Mouse (Mus musculus): ENCODE data around the gene Rab37. TPM values are rescaled to one million over a fixed set of nuclear protein-coding genes. Genes with fewer than 3 reads are reported as not detected.

Gene Rab37
- polyA plus RNA-seq, 1 experiment: 0.02 TPM

DNA sequence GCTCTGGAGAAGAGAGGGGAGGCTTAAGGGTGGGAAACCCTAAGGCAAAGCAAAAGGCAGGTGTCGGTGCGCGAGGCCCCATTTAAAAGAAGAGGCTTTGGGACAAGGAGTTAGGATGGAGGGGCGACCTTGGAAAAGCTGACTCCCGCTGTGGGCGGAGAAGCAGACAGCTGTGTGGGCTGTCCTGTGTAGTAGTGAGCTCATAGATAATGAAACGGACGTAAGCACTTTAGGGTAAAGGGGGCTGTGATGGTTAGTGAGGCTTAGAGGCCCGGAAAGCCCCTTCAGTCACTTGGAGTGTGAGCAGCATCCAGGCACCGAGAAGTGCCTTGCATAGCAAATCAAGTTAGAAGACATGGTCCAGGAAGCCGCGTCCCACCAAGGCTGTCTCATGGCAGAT is 96.5 kb downstream of the Rab37 start, which contains the start of gene Nat9:
Nat9 (minus strand) TSS at position 167 of the 400 bp plus-strand sequence.
- no peaks in the 10 kb centered on the region for H3K79me2 ChIP-seq (ENCODE audit: control insufficient read depth, insufficient read depth)
- peak within 1 kb of the TSS; percentile 86 for H3K4me3 ChIP-seq
- H3K27me3 ChIP-seq (ENCODE audit: control insufficient read depth, insufficient read depth, insufficient read length): no peaks in the 10 kb centered on the region
- peak within 1 kb of the TSS; percentile 0 for H3ac ChIP-seq (ENCODE audit: control insufficient read depth, insufficient read length)
- H3K4me2 ChIP-seq (ENCODE audit: low read depth): peak within 1 kb of the TSS; percentile 98
- TF ChIP-seq MAX (IDR thresholded peaks at IDR 0.05; ENCODE audit: low read depth) (no peak), SRF (IDR thresholded peaks at IDR 0.05; ENCODE audit: control insufficient read depth, insufficient read length, low read depth) (no peak), MYOG (IDR thresholded peaks at IDR 0.05; ENCODE audit: control insufficient read depth in 1 of 3, insufficient read depth in 1 of 3, insufficient read length in 2 of 3, low read depth in 2 of 3) (no peak), POLR2AphosphoS2 (IDR thresholded peaks at IDR 0.05; ENCODE audit: insufficient read length, low read depth) (no peak), REST (IDR thresholded peaks at IDR 0.05; ENCODE audit: insufficient read depth, insufficient read length) (no peak), E2F4 (IDR thresholded peaks at IDR 0.05; ENCODE audit: insufficient read depth) (no peak), POLR2A (IDR thresholded peaks at IDR 0.05; ENCODE audit: insufficient read length, low read depth) (no peak), TCF3 (IDR thresholded peaks at IDR 0.05; ENCODE audit: insufficient read length, low read depth) (no peak), MYOD1 (IDR thresholded peaks at IDR 0.05; ENCODE audit: control insufficient read depth in 1 of 3, insufficient read length in 2 of 3, low read depth in 2 of 3) (no peak), USF1 (IDR thresholded peaks at IDR 0.05; ENCODE audit: low read depth) (no peak), TCF12 (IDR thresholded peaks at IDR 0.05; ENCODE audit: insufficient read depth, poor library complexity, severe bottlenecking) (no peak), CEBPB (IDR thresholded peaks at IDR 0.05; ENCODE audit: insufficient read depth, poor library complexity, severe bottlenecking) (no peak)
- no peaks in the 10 kb centered on the region for H3K36me3 ChIP-seq (ENCODE audit: control insufficient read depth, insufficient read depth)

DNA sequence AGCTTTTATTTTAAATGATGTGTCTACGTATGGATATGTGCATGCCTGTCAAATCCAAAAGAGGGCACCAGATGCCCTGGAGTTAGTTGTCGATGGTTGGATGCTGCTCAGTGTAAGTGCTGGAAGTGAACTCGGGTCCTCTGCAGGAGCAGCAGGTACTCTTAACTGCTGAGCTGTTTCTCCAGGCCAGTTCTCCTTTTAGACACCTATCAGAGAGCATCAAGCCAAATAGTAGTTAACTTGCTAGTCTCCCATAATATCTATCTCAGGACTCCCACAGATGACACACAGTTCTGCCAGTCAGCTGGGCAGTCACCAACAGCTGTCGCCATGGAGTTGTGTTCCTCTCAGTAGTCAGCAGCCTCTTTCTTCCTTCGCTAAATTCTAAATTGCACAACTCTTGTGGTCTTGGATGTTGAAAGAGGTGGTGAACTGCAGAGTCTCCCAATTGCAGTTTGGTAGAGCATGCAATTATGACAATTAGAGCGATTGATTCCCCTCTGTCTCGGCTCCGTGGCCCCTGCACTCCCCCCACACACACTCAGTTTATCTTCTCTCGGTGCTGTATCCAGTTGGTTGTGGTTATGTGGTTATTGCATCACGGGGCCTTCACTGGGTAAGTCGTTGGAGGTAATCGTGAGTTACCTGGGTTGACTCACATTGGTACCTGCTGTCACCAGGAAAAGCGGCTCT is 97.5 kb downstream of the Rab37 start:
- peak overlapping the region; percentile 94 for H3K4me2 ChIP-seq (ENCODE audit: low read depth)
- no peak overlapping the region for H3ac ChIP-seq (ENCODE audit: control insufficient read depth, insufficient read length)
- H3K27me3 ChIP-seq (ENCODE audit: control insufficient read depth, insufficient read depth, insufficient read length): no peaks in the 10 kb centered on the region
- peak overlapping the region; percentile 86 for H3K4me3 ChIP-seq
- H3K79me2 ChIP-seq (ENCODE audit: control insufficient read depth, insufficient read depth): no peaks in the 10 kb centered on the region
- no peaks in the 10 kb centered on the region for H3K36me3 ChIP-seq (ENCODE audit: control insufficient read depth, insufficient read depth)
- no peak for TF ChIP-seq CEBPB (IDR thresholded peaks at IDR 0.05; ENCODE audit: insufficient read depth, poor library complexity, severe bottlenecking)
- TF ChIP-seq MAX (IDR thresholded peaks at IDR 0.05; ENCODE audit: low read depth): no peak
- no peak for TF ChIP-seq USF1 (IDR thresholded peaks at IDR 0.05; ENCODE audit: low read depth)
- TF ChIP-seq SRF (IDR thresholded peaks at IDR 0.05; ENCODE audit: control insufficient read depth, insufficient read length, low read depth): no peak
- TF ChIP-seq TCF3 (IDR thresholded peaks at IDR 0.05; ENCODE audit: insufficient read length, low read depth): no peak
- TF ChIP-seq MYOD1 (IDR thresholded peaks at IDR 0.05; ENCODE audit: control insufficient read depth in 1 of 3, insufficient read length in 2 of 3, low read depth in 2 of 3): no peak
- TF ChIP-seq TCF12 (IDR thresholded peaks at IDR 0.05; ENCODE audit: insufficient read depth, poor library complexity, severe bottlenecking): no peak
- TF ChIP-seq MYOG (IDR thresholded peaks at IDR 0.05; ENCODE audit: control insufficient read depth in 1 of 3, insufficient read depth in 1 of 3, insufficient read length in 2 of 3, low read depth in 2 of 3): no peak
- TF ChIP-seq REST (IDR thresholded peaks at IDR 0.05; ENCODE audit: insufficient read depth, insufficient read length): no peak
- no peak for TF ChIP-seq E2F4 (IDR thresholded peaks at IDR 0.05; ENCODE audit: insufficient read depth)
- no peak for TF ChIP-seq POLR2A (IDR thresholded peaks at IDR 0.05; ENCODE audit: insufficient read length, low read depth)
- TF ChIP-seq POLR2AphosphoS2 (IDR thresholded peaks at IDR 0.05; ENCODE audit: insufficient read length, low read depth): no peak

DNA sequence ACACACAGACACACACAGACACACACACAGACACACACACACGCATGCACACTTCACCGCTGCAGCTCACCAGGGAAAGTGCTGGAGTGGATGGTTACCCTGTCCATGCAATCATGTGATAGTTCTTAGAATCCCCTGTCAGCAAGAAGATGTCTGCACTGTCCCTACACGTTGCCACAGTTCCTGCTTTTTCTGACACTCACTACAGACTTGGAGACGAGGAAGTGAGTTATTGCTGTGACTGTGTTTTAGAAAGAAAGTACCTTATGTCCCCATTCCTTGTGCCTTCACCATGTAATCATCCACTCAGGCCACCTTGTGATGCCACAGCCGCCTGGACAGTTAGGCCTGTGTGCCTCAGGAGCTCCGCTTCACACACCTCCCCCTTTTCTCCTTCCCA is 98.1 kb downstream of the Rab37 start:
- TF ChIP-seq REST (IDR thresholded peaks at IDR 0.05; ENCODE audit: insufficient read depth, insufficient read length) (no peak), MYOG (IDR thresholded peaks at IDR 0.05; ENCODE audit: control insufficient read depth in 1 of 3, insufficient read depth in 1 of 3, insufficient read length in 2 of 3, low read depth in 2 of 3) (no peak), SRF (IDR thresholded peaks at IDR 0.05; ENCODE audit: control insufficient read depth, insufficient read length, low read depth) (no peak), MYOD1 (IDR thresholded peaks at IDR 0.05; ENCODE audit: control insufficient read depth in 1 of 3, insufficient read length in 2 of 3, low read depth in 2 of 3) (no peak), POLR2A (IDR thresholded peaks at IDR 0.05; ENCODE audit: insufficient read length, low read depth) (no peak), MAX (IDR thresholded peaks at IDR 0.05; ENCODE audit: low read depth) (no peak), CEBPB (IDR thresholded peaks at IDR 0.05; ENCODE audit: insufficient read depth, poor library complexity, severe bottlenecking) (no peak), E2F4 (IDR thresholded peaks at IDR 0.05; ENCODE audit: insufficient read depth) (no peak), POLR2AphosphoS2 (IDR thresholded peaks at IDR 0.05; ENCODE audit: insufficient read length, low read depth) (no peak), USF1 (IDR thresholded peaks at IDR 0.05; ENCODE audit: low read depth) (no peak)
- Histone ChIP-seq H3ac (ENCODE audit: control insufficient read depth, insufficient read length) (no peak overlapping the region), H3K27me3 (ENCODE audit: control insufficient read depth, insufficient read depth, insufficient read length) (no peaks in the 10 kb centered on the region), H3K79me2 (ENCODE audit: control insufficient read depth, insufficient read depth) (no peaks in the 10 kb centered on the region), H3K4me3 (no peak overlapping the region), H3K36me3 (ENCODE audit: control insufficient read depth, insufficient read depth) (no peaks in the 10 kb centered on the region), H3K4me2 (ENCODE audit: low read depth) (no peak overlapping the region)

DNA sequence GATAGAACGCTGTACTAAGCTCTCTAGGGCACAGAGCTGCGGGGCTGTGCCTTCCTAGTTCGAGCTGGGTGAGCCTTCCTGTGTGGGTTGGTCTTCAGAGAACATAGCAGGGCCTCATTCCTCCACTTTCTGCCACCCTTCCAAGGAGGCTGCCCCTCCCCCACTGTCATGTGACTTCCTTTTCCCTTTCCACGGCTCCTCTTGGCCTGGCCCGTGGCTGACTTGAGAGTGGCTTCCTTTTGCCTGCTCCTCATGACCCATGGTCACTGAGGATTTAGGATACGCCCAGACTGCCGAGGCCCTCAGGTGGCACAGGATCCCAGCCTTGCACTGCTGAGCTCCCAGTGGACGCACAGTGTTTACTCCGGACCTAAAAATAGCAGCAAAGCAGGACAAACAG is 100.9 kb downstream of the Rab37 start:
- no peaks in the 10 kb centered on the region for H3K27me3 ChIP-seq (ENCODE audit: control insufficient read depth, insufficient read depth, insufficient read length)
- no peak overlapping the region for H3ac ChIP-seq (ENCODE audit: control insufficient read depth, insufficient read length)
- no peaks in the 10 kb centered on the region for H3K36me3 ChIP-seq (ENCODE audit: control insufficient read depth, insufficient read depth)
- no peaks in the 10 kb centered on the region for H3K79me2 ChIP-seq (ENCODE audit: control insufficient read depth, insufficient read depth)
- TF ChIP-seq MYOG (IDR thresholded peaks at IDR 0.05; ENCODE audit: control insufficient read depth in 1 of 3, insufficient read depth in 1 of 3, insufficient read length in 2 of 3, low read depth in 2 of 3) (no peak), MAX (IDR thresholded peaks at IDR 0.05; ENCODE audit: low read depth) (no peak), E2F4 (IDR thresholded peaks at IDR 0.05; ENCODE audit: insufficient read depth) (no peak), CEBPB (IDR thresholded peaks at IDR 0.05; ENCODE audit: insufficient read depth, poor library complexity, severe bottlenecking) (no peak), MYOD1 (IDR thresholded peaks at IDR 0.05; ENCODE audit: control insufficient read depth in 1 of 3, insufficient read length in 2 of 3, low read depth in 2 of 3) (no peak), USF1 (IDR thresholded peaks at IDR 0.05; ENCODE audit: low read depth) (no peak), TCF12 (IDR thresholded peaks at IDR 0.05; ENCODE audit: insufficient read depth, poor library complexity, severe bottlenecking) (no peak), POLR2A (IDR thresholded peaks at IDR 0.05; ENCODE audit: insufficient read length, low read depth) (no peak), TCF3 (IDR thresholded peaks at IDR 0.05; ENCODE audit: insufficient read length, low read depth) (no peak), SRF (IDR thresholded peaks at IDR 0.05; ENCODE audit: control insufficient read depth, insufficient read length, low read depth) (no peak), REST (IDR thresholded peaks at IDR 0.05; ENCODE audit: insufficient read depth, insufficient read length) (no peak), POLR2AphosphoS2 (IDR thresholded peaks at IDR 0.05; ENCODE audit: insufficient read length, low read depth) (no peak)
- H3K4me3 ChIP-seq: no peak overlapping the region
- no peak overlapping the region for H3K4me2 ChIP-seq (ENCODE audit: low read depth)

All from myocyte (in vitro differentiated cells).